Comparison of ENCODE assay signal across 8 mouse cellular contexts in the genomic region with DNA sequence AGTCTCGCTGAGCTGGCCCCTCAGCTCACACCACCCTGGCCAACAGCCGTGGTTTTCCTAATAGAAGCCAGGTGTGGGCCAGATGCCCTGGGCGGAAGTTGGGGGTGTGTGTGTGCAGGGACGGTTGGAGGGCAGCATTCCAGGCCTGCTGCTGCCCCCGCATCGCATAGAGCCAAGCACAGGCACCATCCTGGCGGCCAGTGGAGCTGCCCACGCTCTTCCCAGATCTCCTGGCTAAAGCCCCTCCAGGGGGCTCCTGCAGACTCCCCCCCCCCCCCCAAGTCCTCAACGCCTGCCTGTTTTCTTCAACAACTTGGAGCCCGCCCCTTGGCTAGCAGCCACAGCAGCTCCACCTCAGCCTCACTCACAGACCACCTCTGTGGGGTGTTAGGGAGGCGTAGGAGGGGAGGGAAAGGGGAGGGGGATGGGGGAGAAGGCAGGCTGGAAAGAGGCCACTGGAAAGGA. TPM values are rescaled to one million over a fixed set of nuclear protein-coding genes. Genes with fewer than 3 reads are reported as not detected.
A peak's percentile ranks its signal among the peaks of the same experiment; 100 is the strongest.
DNase-seq lines count a peak whose midpoint lies in the region; ATAC-seq and TF ChIP-seq lines count a peak whose summit lies in the region.

No protein-coding gene starts in this region.

- H3K4me2 ChIP-seq in lung, postnatal 0 days (replicated peaks; ENCODE audit: low read depth, low read length): no peak overlapping the region
- H3K4me2 ChIP-seq in embryonic facial prominence, embryonic 12.5 days (replicated peaks): peak overlapping the region; percentile 39
- no peak overlapping the region for H3K4me2 ChIP-seq in liver, postnatal 0 days (ENCODE audit: low read depth, low read length)

- H3K4me3 ChIP-seq in lung, postnatal 0 days (ENCODE audit: low read depth, low read length): no peak overlapping the region
- H3K4me3 ChIP-seq in embryonic facial prominence, embryonic 12.5 days: no peak overlapping the region
- H3K4me3 ChIP-seq in liver, postnatal 0 days (ENCODE audit: low read depth, low read length): no peak overlapping the region

- WGBS in lung, postnatal 0 days: 27% methylated on average over 9 of the region's 11 CpGs
- WGBS in embryonic facial prominence, embryonic 12.5 days: 10% methylated on average over 11 of the region's 11 CpGs
- 69% methylated on average over 11 of the region's 11 CpGs for WGBS in liver, postnatal 0 days (ENCODE audit: insufficient replicate concordance)

- intact Hi-C loops in heart, postnatal 14 days (cut with DNase I): no loop called here

- H3K36me3 ChIP-seq in lung, postnatal 0 days (ENCODE audit: insufficient read depth, low read length): no peaks in the 10 kb centered on the region; the same call in 1 of the 2 replicates
- H3K36me3 ChIP-seq in embryonic facial prominence, embryonic 12.5 days: peaks cover 12% of the 10 kb centered on the region
- peaks cover 40% of the 10 kb centered on the region for H3K36me3 ChIP-seq in liver, postnatal 0 days (replicated peaks; ENCODE audit: insufficient read depth, low read length)

- H3K9ac ChIP-seq in lung, postnatal 0 days (replicated peaks; ENCODE audit: low read depth): no peak overlapping the region
- H3K9ac ChIP-seq in embryonic facial prominence, embryonic 12.5 days: peak overlapping the region; percentile 31; the same call in 1 of the 2 replicates
- H3K9ac ChIP-seq in liver, postnatal 0 days (replicated peaks): no peak overlapping the region

- no peaks in the 10 kb centered on the region for H3K9me3 ChIP-seq in lung, postnatal 0 days (ENCODE audit: low read length)
- H3K9me3 ChIP-seq in embryonic facial prominence, embryonic 12.5 days: no peaks in the 10 kb centered on the region
- H3K9me3 ChIP-seq in liver, postnatal 0 days (ENCODE audit: low read length): no peaks in the 10 kb centered on the region

- H3K4me1 ChIP-seq in lung, postnatal 0 days (ENCODE audit: insufficient read depth, low read depth, low read length): 0 out of 2 replicates have a peak, but pooled peaks cover 5% of the 10 kb centered on the region
- peaks cover 45% of the 10 kb centered on the region for H3K4me1 ChIP-seq in embryonic facial prominence, embryonic 12.5 days
- peaks cover 8% of the 10 kb centered on the region for H3K4me1 ChIP-seq in liver, postnatal 0 days (ENCODE audit: insufficient read depth)

- no peaks in the 10 kb centered on the region for H3K27me3 ChIP-seq in lung, postnatal 0 days (replicated peaks; ENCODE audit: insufficient read depth, low read length)
- no peaks in the 10 kb centered on the region for H3K27me3 ChIP-seq in embryonic facial prominence, embryonic 12.5 days
- no peaks in the 10 kb centered on the region for H3K27me3 ChIP-seq in liver, postnatal 0 days (ENCODE audit: insufficient read depth, low read length)

- no peak overlapping the region for H3K27ac ChIP-seq in lung, postnatal 0 days (ENCODE audit: low read length)
- H3K27ac ChIP-seq in embryonic facial prominence, embryonic 12.5 days: peak overlapping the region; percentile 97
- H3K27ac ChIP-seq in liver, postnatal 0 days (ENCODE audit: low read depth): no peak overlapping the region

- no peak for TF ChIP-seq CTCF in lung, postnatal 0 days (IDR thresholded peaks at IDR 0.05)
- TF ChIP-seq CTCF in liver, postnatal 0 days (IDR thresholded peaks at IDR 0.05; ENCODE audit: low read depth): no peak

- DNase-seq in lung, postnatal 0 days (ENCODE audit: low spot score): no peak
- DNase-seq in lung, adult 18-20 months: no peak
- DNase-seq in heart, postnatal 14 days: peak; percentile 18 to 40
- DNase-seq in liver, postnatal 0 days: peak; percentile 12
- DNase-seq in yolk sac, embryonic 10.5 days (ENCODE audit: low spot score): peak; percentile 75
- no peak for DNase-seq in layer of hippocampus, adult 9-10 months (ENCODE audit: low spot score)

- ATAC-seq in lung, postnatal 0 days: 0 out of 2 replicates have a peak, but pooled peaks have one; percentile 14
- ATAC-seq in embryonic facial prominence, embryonic 12.5 days (ENCODE audit: insufficient number of reproducible peaks, insufficient read depth, low FRiP score, low TSS enrichment): peak; percentile 90
- no peak; the same call in 1 of the 2 replicates for ATAC-seq in liver, postnatal 0 days
- no peak for ATAC-seq in megakaryocyte-erythroid progenitor cell, adult 5-6 weeks (replicated peaks; ENCODE audit: low FRiP score, low TSS enrichment, poor library complexity, severe bottlenecking)

- TF ChIP-seq EP300 in lung, postnatal 0 days (IDR thresholded peaks at IDR 0.05): no peak
- TF ChIP-seq EP300 in liver, postnatal 0 days (IDR thresholded peaks at IDR 0.05; ENCODE audit: low read depth): no peak

RNA-seq across cellular contexts. Expression of a gene that starts 19.0 kb away (rescaled TPM):
- 37.8 and 38.9 TPM in 2 replicates for polyA plus RNA-seq in lung, postnatal 0 days (2015; fragmentation: Nextera tagmentation; extraction: Ambion mirVana)
- 57.1 and 59.8 TPM in 2 replicates for polyA plus RNA-seq in embryonic facial prominence, embryonic 12.5 days (2016; fragmentation: Nextera tagmentation; extraction: Ambion mirVana)
- total RNA-seq in heart, postnatal 14 days (2021): 100 to 1,000 TPM; 121 to 123 TPM
- polyA plus RNA-seq in liver, postnatal 0 days (2015; fragmentation: Nextera tagmentation; extraction: Ambion mirVana): 66.0 and 70.5 TPM in 2 replicates
- total RNA-seq in megakaryocyte-erythroid progenitor cell, adult 5-6 weeks (2014; fragmentation: Nextera tagmentation): 56.5 and 81.2 TPM in 2 replicates
- 71.0 and 106 TPM in 2 replicates for total RNA-seq in megakaryocyte-erythroid progenitor cell, adult 5-6 weeks (2017)

RNA-seq across cellular contexts. Expression of a gene that starts 19.1 kb away (rescaled TPM):
- 17.4 and 18.0 TPM in 2 replicates for polyA plus RNA-seq in lung, postnatal 0 days (2015; fragmentation: Nextera tagmentation; extraction: Ambion mirVana)
- polyA plus RNA-seq in embryonic facial prominence, embryonic 12.5 days (2016; fragmentation: Nextera tagmentation; extraction: Ambion mirVana): 23.4 and 24.1 TPM in 2 replicates
- 10 to 100 TPM; 12.1 to 14.7 TPM for total RNA-seq in heart, postnatal 14 days (2021)
- polyA plus RNA-seq in liver, postnatal 0 days (2015; fragmentation: Nextera tagmentation; extraction: Ambion mirVana): 1.6 and 1.9 TPM in 2 replicates
- total RNA-seq in megakaryocyte-erythroid progenitor cell, adult 5-6 weeks (2014; fragmentation: Nextera tagmentation): not detected in 2 replicates
- total RNA-seq in megakaryocyte-erythroid progenitor cell, adult 5-6 weeks (2017): 0.38 and 0.65 TPM in 2 replicates

RNA-seq across cellular contexts. Expression of a gene that starts 20.8 kb away (rescaled TPM):
- polyA plus RNA-seq in lung, postnatal 0 days (2015; fragmentation: Nextera tagmentation; extraction: Ambion mirVana): 8.7 and 9.0 TPM in 2 replicates
- polyA plus RNA-seq in embryonic facial prominence, embryonic 12.5 days (2016; fragmentation: Nextera tagmentation; extraction: Ambion mirVana): 18.2 and 23.1 TPM in 2 replicates
- total RNA-seq in heart, postnatal 14 days (2021): 10 to 100 TPM; 20.6 to 20.7 TPM
- polyA plus RNA-seq in liver, postnatal 0 days (2015; fragmentation: Nextera tagmentation; extraction: Ambion mirVana): 6.8 and 10.3 TPM in 2 replicates
- 48.2 and 78.5 TPM in 2 replicates for total RNA-seq in megakaryocyte-erythroid progenitor cell, adult 5-6 weeks (2014; fragmentation: Nextera tagmentation)
- 10.4 and 15.7 TPM in 2 replicates for total RNA-seq in megakaryocyte-erythroid progenitor cell, adult 5-6 weeks (2017)

RNA-seq across cellular contexts. Expression of a gene that starts 34.0 kb away (rescaled TPM):
- 76.2 and 78.4 TPM in 2 replicates for polyA plus RNA-seq in lung, postnatal 0 days (2015; fragmentation: Nextera tagmentation; extraction: Ambion mirVana)
- polyA plus RNA-seq in embryonic facial prominence, embryonic 12.5 days (2016; fragmentation: Nextera tagmentation; extraction: Ambion mirVana): 96.4 and 104 TPM in 2 replicates
- 100 to 1,000 TPM; 119 to 137 TPM for total RNA-seq in heart, postnatal 14 days (2021)
- 59.7 and 66.3 TPM in 2 replicates for polyA plus RNA-seq in liver, postnatal 0 days (2015; fragmentation: Nextera tagmentation; extraction: Ambion mirVana)
- 76.0 and 100 TPM in 2 replicates for total RNA-seq in megakaryocyte-erythroid progenitor cell, adult 5-6 weeks (2014; fragmentation: Nextera tagmentation)
- total RNA-seq in megakaryocyte-erythroid progenitor cell, adult 5-6 weeks (2017): 18.2 and 24.0 TPM in 2 replicates

Comparison
In these comparisons a context has a peak if more than half of its experiments do, and no peak if none do; other contexts are left out.
1. ATAC-seq: peak in lung, postnatal 0 days (single experiment) and embryonic facial prominence, embryonic 12.5 days (single experiment); none in liver, postnatal 0 days (single experiment) and megakaryocyte-erythroid progenitor cell, adult 5-6 weeks (single experiment).
2. DNase-seq: peak in heart, postnatal 14 days (2 of 2), liver, postnatal 0 days (single experiment) and yolk sac, embryonic 10.5 days (single experiment); none in lung, postnatal 0 days (single experiment), lung, adult 18-20 months (0 of 2) and layer of hippocampus, adult 9-10 months (single experiment).